9 mouse cellular contexts compared by ENCODE assay signal in genomic region chr15:31419037-31419436, GRCm38 (mm10). TPM values are rescaled to one million over a fixed set of nuclear protein-coding genes. Genes with fewer than 3 reads are reported as not detected.
DNase-seq lines count a peak whose midpoint lies in the region; ATAC-seq lines count a peak whose summit lies in the region.
"Had no signal": no experiment of that assay in that cellular context is flagged by ENCODE, and none has a peak within 500 bp of the region (broad histone marks: within the 10 kb centered on the region; RNA-seq: fewer than 3 reads in every experiment).

No protein-coding gene starts in this region.

- no peak for ATAC-seq in intestine, embryonic 15.5 days
- no peak for ATAC-seq in intestine, embryonic 16.5 days
- no peak for ATAC-seq in liver, embryonic 12.5 days

- no peak overlapping the region for H3K27ac ChIP-seq in intestine, embryonic 15.5 days
- H3K27ac ChIP-seq in intestine, embryonic 16.5 days (ENCODE audit: low read length), result no peak overlapping the region
- H3K27ac ChIP-seq in embryonic facial prominence, embryonic 10.5 days (replicated peaks), result no peak overlapping the region
- H3K27ac ChIP-seq in liver, embryonic 12.5 days, result no peak overlapping the region
- H3K27ac ChIP-seq: embryonic facial prominence, embryonic 12.5 days had no signal

- no peaks in the 10 kb centered on the region for H3K9me3 ChIP-seq in intestine, embryonic 15.5 days
- H3K9me3 ChIP-seq in intestine, embryonic 16.5 days (ENCODE audit: control insufficient read depth, low read length), result no peaks in the 10 kb centered on the region
- H3K9me3 ChIP-seq in embryonic facial prominence, embryonic 10.5 days, result no peaks in the 10 kb centered on the region
- no peaks in the 10 kb centered on the region for H3K9me3 ChIP-seq in liver, embryonic 12.5 days (replicated peaks)
- H3K9me3 ChIP-seq: embryonic facial prominence, embryonic 12.5 days had no signal

- no peaks in the 10 kb centered on the region for H3K27me3 ChIP-seq in intestine, embryonic 15.5 days (replicated peaks)
- no peaks in the 10 kb centered on the region for H3K27me3 ChIP-seq in intestine, embryonic 16.5 days (replicated peaks; ENCODE audit: control insufficient read depth, insufficient read depth, low read length)
- no peaks in the 10 kb centered on the region for H3K27me3 ChIP-seq in embryonic facial prominence, embryonic 10.5 days (replicated peaks; ENCODE audit: low read depth, poor library complexity, severe bottlenecking)
- H3K27me3 ChIP-seq in liver, embryonic 12.5 days (replicated peaks), result no peaks in the 10 kb centered on the region
- H3K27me3 ChIP-seq: embryonic facial prominence, embryonic 12.5 days had no signal

- WGBS in intestine, embryonic 15.5 days, result 43% methylated on average over 9 of the region's 9 CpGs
- 40% methylated on average over 9 of the region's 9 CpGs for WGBS in intestine, embryonic 16.5 days
- WGBS in embryonic facial prominence, embryonic 10.5 days, result 43% methylated on average over 9 of the region's 9 CpGs
- WGBS in liver, embryonic 12.5 days (ENCODE audit: insufficient replicate concordance), result 21% methylated on average over 9 of the region's 9 CpGs

- peaks cover 4% of the 10 kb centered on the region; the same call in 1 of the 2 replicates for H3K4me1 ChIP-seq in intestine, embryonic 15.5 days (replicated peaks)
- H3K4me1 ChIP-seq in intestine, embryonic 16.5 days (ENCODE audit: control insufficient read depth, insufficient read depth, low read length), result no peaks in the 10 kb centered on the region
- H3K4me1 ChIP-seq in embryonic facial prominence, embryonic 10.5 days, result peaks cover 13% of the 10 kb centered on the region; the same call in 1 of the 2 replicates
- H3K4me1 ChIP-seq in liver, embryonic 12.5 days, result peaks cover 22% of the 10 kb centered on the region
- H3K4me1 ChIP-seq: embryonic facial prominence, embryonic 12.5 days had no signal

- H3K4me2 ChIP-seq in intestine, embryonic 15.5 days (replicated peaks), result 0 out of 2 replicates have a peak overlapping the region, but pooled peaks have one; percentile 17
- no peak overlapping the region for H3K4me2 ChIP-seq in intestine, embryonic 16.5 days (ENCODE audit: low read depth, low read length)
- peak overlapping the region; percentile 53 for H3K4me2 ChIP-seq in liver, embryonic 12.5 days
- H3K4me2 ChIP-seq: embryonic facial prominence, embryonic 12.5 days had no signal

- H3K4me3 ChIP-seq in intestine, embryonic 15.5 days (replicated peaks), result no peak overlapping the region
- no peak overlapping the region for H3K4me3 ChIP-seq in intestine, embryonic 16.5 days (ENCODE audit: low read length)
- no peak overlapping the region for H3K4me3 ChIP-seq in embryonic facial prominence, embryonic 10.5 days
- H3K4me3 ChIP-seq in liver, embryonic 12.5 days, result no peak overlapping the region
- H3K4me3 ChIP-seq: embryonic facial prominence, embryonic 12.5 days had no signal

- no peaks in the 10 kb centered on the region for H3K36me3 ChIP-seq in intestine, embryonic 15.5 days
- no peaks in the 10 kb centered on the region for H3K36me3 ChIP-seq in intestine, embryonic 16.5 days (ENCODE audit: control insufficient read depth, insufficient read depth, low read length)
- H3K36me3 ChIP-seq in embryonic facial prominence, embryonic 10.5 days (replicated peaks), result no peaks in the 10 kb centered on the region
- no peaks in the 10 kb centered on the region for H3K36me3 ChIP-seq in liver, embryonic 12.5 days
- H3K36me3 ChIP-seq: embryonic facial prominence, embryonic 12.5 days had no signal

- H3K9ac ChIP-seq in intestine, embryonic 15.5 days, result no peak overlapping the region
- no peak overlapping the region for H3K9ac ChIP-seq in intestine, embryonic 16.5 days (ENCODE audit: low read depth, low read length)
- no peak overlapping the region for H3K9ac ChIP-seq in liver, embryonic 12.5 days
- H3K9ac ChIP-seq: embryonic facial prominence, embryonic 12.5 days had no signal

- DNase-seq in MN1 (ENCODE audit: low spot score), result peak; percentile 43
- peak; percentile 40 for DNase-seq in embryonic facial prominence, embryonic 10.5 days (ENCODE audit: low spot score)
- peak; percentile 7 to 60 for DNase-seq in natural killer cell, adult 2 months (ENCODE audit: low spot score in 2 of 2)
- DNase-seq in layer of hippocampus, adult 9-11 months, result no peak
- no peak for DNase-seq in Muller cell, postnatal 12 days (ENCODE audit: inconsistent ontology term)

RNA-seq across cellular contexts. Expression of gene Ropn1l, which starts 34.5 kb away (rescaled TPM):
- 2.0 and 2.3 TPM in 2 replicates for polyA plus RNA-seq in intestine, embryonic 15.5 days (2015; fragmentation: Nextera tagmentation; extraction: Ambion mirVana)
- 1.7 and 1.9 TPM in 2 replicates for polyA plus RNA-seq in intestine, embryonic 16.5 days (2015; fragmentation: Nextera tagmentation; extraction: Ambion mirVana)
- 3.8 and 4.2 TPM in 2 replicates for polyA plus RNA-seq in embryonic facial prominence, embryonic 10.5 days (2016; fragmentation: Nextera tagmentation; extraction: Ambion mirVana)
- polyA plus RNA-seq in liver, embryonic 12.5 days (2016; fragmentation: Nextera tagmentation; extraction: Ambion mirVana), result 1.8 and 2.4 TPM in 2 replicates

RNA-seq across cellular contexts. Expression of gene Ankrd33b, which starts 51.5 kb away (rescaled TPM):
- polyA plus RNA-seq in intestine, embryonic 15.5 days (2015; fragmentation: Nextera tagmentation; extraction: Ambion mirVana), result 0.34 and 0.43 TPM in 2 replicates
- 0.07 and 0.76 TPM in 2 replicates for polyA plus RNA-seq in intestine, embryonic 16.5 days (2015; fragmentation: Nextera tagmentation; extraction: Ambion mirVana)
- polyA plus RNA-seq in embryonic facial prominence, embryonic 10.5 days (2016; fragmentation: Nextera tagmentation; extraction: Ambion mirVana), result 0.29 and 0.67 TPM in 2 replicates
- 0.50 and 0.60 TPM in 2 replicates for polyA plus RNA-seq in liver, embryonic 12.5 days (2016; fragmentation: Nextera tagmentation; extraction: Ambion mirVana)

Comparison
In these comparisons a context has a peak if more than half of its experiments do, and no peak if none do; other contexts are left out.
1. DNase-seq: peak in MN1 (single experiment), embryonic facial prominence, embryonic 10.5 days (single experiment) and natural killer cell, adult 2 months (2 of 2); none in layer of hippocampus, adult 9-11 months (single experiment) and Muller cell, postnatal 12 days (single experiment).